Mouse (Mus musculus): ENCODE measurements at regions not wholly inside any gene's neighbourhood (a gene's known extent, or its start where the extent isn't known, plus 50 kb on each side); places are given as distances from the start of the nearest gene placed in this dataset.

GRCm38 (mm10) chr6:108723751-108724150 lies 59.1 kb upstream of the Arl8b start:
- TF ChIP-seq MAFK (IDR thresholded peaks at IDR 0.05; ENCODE audit: insufficient read depth, low read depth, low read length): no peak
- no peak for TF ChIP-seq CHD2 (IDR thresholded peaks at IDR 0.05; ENCODE audit: low read depth, low read length)
- no peak for TF ChIP-seq ZNF384 (IDR thresholded peaks at IDR 0.05; ENCODE audit: low read depth, low read length)

Measured in ES-E14 (cell line).